Comparison of ENCODE assay signal across 12 mouse cellular contexts in the genomic region with DNA sequence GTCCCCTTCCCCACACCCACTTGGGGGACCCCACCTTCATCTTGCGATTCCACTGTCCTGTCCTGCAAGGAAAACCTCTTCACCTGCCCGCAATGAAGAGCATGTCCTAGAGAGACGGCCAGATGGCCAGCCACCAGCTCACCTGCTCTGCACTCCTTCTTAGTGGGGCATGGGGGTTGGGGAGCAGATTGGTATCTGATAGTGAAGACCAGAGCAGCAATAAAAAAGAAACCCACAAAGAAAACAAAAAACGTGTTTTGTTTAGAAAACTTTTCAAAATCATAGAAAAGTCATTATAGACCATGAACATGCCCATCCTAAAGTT. TPM values are rescaled to one million over a fixed set of nuclear protein-coding genes. Genes with fewer than 3 reads are reported as not detected.
A peak's percentile ranks its signal among the peaks of the same experiment; 100 is the strongest.
DNase-seq lines count a peak whose midpoint lies in the region; ATAC-seq and TF ChIP-seq lines count a peak whose summit lies in the region.
"Had no signal": no experiment of that assay in that cellular context is flagged by ENCODE, and none has a peak within 500 bp of the region (broad histone marks: within the 10 kb centered on the region; RNA-seq: fewer than 3 reads in every experiment).

No protein-coding gene starts in this region.

- ATAC-seq in heart, embryonic 12.5 days (ENCODE audit: insufficient number of reproducible peaks, low FRiP score), result no peak
- no peak for ATAC-seq in forebrain, embryonic 12.5 days (ENCODE audit: low FRiP score)
- no peak for ATAC-seq in liver, embryonic 13.5 days (ENCODE audit: low read depth)
- ATAC-seq in erythroid progenitor cell, adult 5-6 weeks (replicated peaks; ENCODE audit: low FRiP score, poor library complexity, severe bottlenecking), result no peak

- WGBS in heart, embryonic 12.5 days, result 10% methylated on average over 4 of the region's 4 CpGs
- 15% methylated on average over 4 of the region's 4 CpGs for WGBS in forebrain, embryonic 12.5 days
- 6% methylated on average over 4 of the region's 4 CpGs for WGBS in liver, embryonic 13.5 days (ENCODE audit: insufficient replicate concordance)

- in situ Hi-C loops in ES-E14 (cut with MboI; ENCODE audit: low sequenced_read_pairs in 2 of 2, unreplicated experiment in 2 of 2), result no loop called here

- H3K4me3 ChIP-seq in heart, embryonic 12.5 days, result peak overlapping the region; percentile 33
- H3K4me3 ChIP-seq in ES-E14 (ENCODE audit: insufficient read depth in 1 of 2, low read depth in 1 of 2, low read length in 2 of 2, poor library complexity in 1 of 2, severe bottlenecking in 1 of 2), result peak overlapping the region; percentile 19 to 35; a peak in 2 of 4 replicates
- H3K4me3 ChIP-seq in forebrain, embryonic 12.5 days (replicated peaks), result peak overlapping the region; percentile 19
- H3K4me3 ChIP-seq in liver, embryonic 13.5 days (replicated peaks), result peak overlapping the region; percentile 21

- peak overlapping the region; percentile 54; the same call in 1 of the 2 replicates for H3K9ac ChIP-seq in heart, embryonic 12.5 days
- H3K9ac ChIP-seq in ES-E14 (ENCODE audit: insufficient read depth, low read depth, low read length, poor library complexity, severe bottlenecking), result no peak overlapping the region
- 0 out of 2 replicates have a peak overlapping the region, but pooled peaks have one; percentile 27 for H3K9ac ChIP-seq in forebrain, embryonic 12.5 days
- no peak overlapping the region for H3K9ac ChIP-seq in liver, embryonic 13.5 days

- intact Hi-C loops in heart, postnatal 14 days (cut with DNase I), result loop anchor here (10.0 kb wide), 1 partner anchor 195 kb away; no protein-coding TSS in a partner anchor

- no peak overlapping the region for H3K27ac ChIP-seq in heart, embryonic 12.5 days (ENCODE audit: poor library complexity, severe bottlenecking)
- no peak overlapping the region for H3K27ac ChIP-seq in ES-E14 (ENCODE audit: insufficient read depth, low read depth, low read length, poor library complexity, severe bottlenecking)
- no peak overlapping the region for H3K27ac ChIP-seq in forebrain, embryonic 12.5 days
- H3K27ac ChIP-seq in liver, embryonic 13.5 days, result no peak overlapping the region

- no peaks in the 10 kb centered on the region for H3K9me3 ChIP-seq in heart, embryonic 12.5 days (replicated peaks)
- no peaks in the 10 kb centered on the region for H3K9me3 ChIP-seq in ES-E14 (ENCODE audit: control insufficient read depth, insufficient read depth, low read depth, low read length)
- H3K9me3 ChIP-seq in forebrain, embryonic 12.5 days, result no peaks in the 10 kb centered on the region
- H3K9me3 ChIP-seq in liver, embryonic 13.5 days (replicated peaks), result no peaks in the 10 kb centered on the region

- DNase-seq in heart, postnatal 14 days, result no peak
- DNase-seq in ES-E14 (ENCODE audit: low read depth, low spot score), result no peak
- DNase-seq in liver, embryonic 13.5 days, result no peak
- DNase-seq in spleen, postnatal 36 days (ENCODE audit: low spot score in 2 of 2), result no peak
- no peak for DNase-seq in right cerebral cortex, postnatal 14 days
- DNase-seq: kidney, postnatal 14 days; lung, postnatal 10 days had no signal

- no peaks in the 10 kb centered on the region for H3K36me3 ChIP-seq in heart, embryonic 12.5 days
- H3K36me3 ChIP-seq in ES-E14 (ENCODE audit: control insufficient read depth, insufficient read depth, low read length, poor library complexity, severe bottlenecking), result no peaks in the 10 kb centered on the region
- H3K36me3 ChIP-seq in forebrain, embryonic 12.5 days (replicated peaks), result no peaks in the 10 kb centered on the region
- no peaks in the 10 kb centered on the region for H3K36me3 ChIP-seq in liver, embryonic 13.5 days

- peaks cover 18% of the 10 kb centered on the region for H3K4me1 ChIP-seq in heart, embryonic 12.5 days (replicated peaks)
- peaks cover 0 to 5% of the 10 kb centered on the region in 2 experiments; a peak in 2 of 4 replicates for H3K4me1 ChIP-seq in ES-E14 (ENCODE audit: control insufficient read depth in 2 of 2, insufficient read depth in 2 of 2, low read length in 2 of 2, poor library complexity in 1 of 2)
- H3K4me1 ChIP-seq in forebrain, embryonic 12.5 days, result peaks cover 28% of the 10 kb centered on the region
- H3K4me1 ChIP-seq in liver, embryonic 13.5 days (replicated peaks), result peaks cover 6% of the 10 kb centered on the region

- peak overlapping the region; percentile 66 for H3K4me2 ChIP-seq in heart, embryonic 12.5 days
- H3K4me2 ChIP-seq in forebrain, embryonic 12.5 days, result peak overlapping the region; percentile 47
- H3K4me2 ChIP-seq in liver, embryonic 13.5 days, result peak overlapping the region; percentile 35

- peaks cover 57% of the 10 kb centered on the region for H3K27me3 ChIP-seq in heart, embryonic 12.5 days (replicated peaks)
- H3K27me3 ChIP-seq in forebrain, embryonic 12.5 days, result peaks cover 45% of the 10 kb centered on the region
- peaks cover 79% of the 10 kb centered on the region for H3K27me3 ChIP-seq in liver, embryonic 13.5 days

TF ChIP-seq in ES-E14, 5 proteins besides CTCF, POLR2A, EP300 and RAD21:
- TF ChIP-seq CHD2 (IDR thresholded peaks at IDR 0.05; ENCODE audit: low read depth, low read length) (no peak), ZNF384 (IDR thresholded peaks at IDR 0.05; ENCODE audit: low read depth, low read length) (no peak), HCFC1 (IDR thresholded peaks at IDR 0.05; ENCODE audit: borderline replicate concordance, insufficient read depth, low read length) (no peak), MAFK (IDR thresholded peaks at IDR 0.05; ENCODE audit: insufficient read depth, low read depth, low read length) (no peak), ZC3H11A (IDR thresholded peaks at IDR 0.05; ENCODE audit: borderline replicate concordance, low read depth, low read length) (no peak)

RNA-seq across cellular contexts. Expression of a gene that starts 40.4 kb away (rescaled TPM):
- 0.36 and 0.70 TPM in 2 replicates for polyA plus RNA-seq in heart, embryonic 12.5 days (2016; fragmentation: Nextera tagmentation; extraction: Ambion mirVana)
- total RNA-seq in heart, postnatal 14 days (2021), result under 1 TPM in 1 of 2 experiments, not detected in 1; 0.07 TPM
- total RNA-seq in ES-E14 (2012; rRNA removed), result 0.32 and 0.36 TPM in 2 replicates
- 196 and 224 TPM in 2 replicates for polyA plus RNA-seq in forebrain, embryonic 12.5 days (2016; fragmentation: Nextera tagmentation; extraction: Ambion mirVana)
- 2.7 and 2.9 TPM in 2 replicates for polyA plus RNA-seq in liver, embryonic 13.5 days (2015; fragmentation: Nextera tagmentation; extraction: Ambion mirVana)
- total RNA-seq in erythroid progenitor cell, adult 5-6 weeks (2015; ENCODE audit: low replicate concordance), result not detected in 2 replicates
- total RNA-seq in erythroid progenitor cell, adult 5-6 weeks (2017; ENCODE audit: low replicate concordance), result not detected in 2 replicates
- polyA plus RNA-seq: CD4-positive, CD25-positive, alpha-beta regulatory T cell, adult 4 months; urinary bladder, adult 2 months had no signal

Comparison
In these comparisons a context has a peak if more than half of its experiments do, and no peak if none do; other contexts are left out.
1. H3K9ac ChIP-seq: peak in heart, embryonic 12.5 days (single experiment) and forebrain, embryonic 12.5 days (single experiment); none in ES-E14 (single experiment) and liver, embryonic 13.5 days (single experiment).
2. Peak in every context shown above with its lines, with median percentiles within 50 percentile points of each other: H3K4me2 ChIP-seq and H3K4me3 ChIP-seq.